Mouse (Mus musculus) bone marrow macrophage, adult 2 months (primary cell): ENCODE data around the gene Ficd.

Source experiments
- CTCF ChIP-seq: IDR thresholded peaks from 2 replicates; pipeline ENCODE4 v1.5.1; 2012; ENCODE audit warnings: low read depth, mild to moderate bottlenecking, low read length, moderate library complexity
- POLR2A ChIP-seq: IDR thresholded peaks from 2 replicates; pipeline ENCODE4 v1.6.1; 2012; ENCODE audit warnings: mild to moderate bottlenecking, low read depth, low read length, borderline replicate concordance

DNA sequence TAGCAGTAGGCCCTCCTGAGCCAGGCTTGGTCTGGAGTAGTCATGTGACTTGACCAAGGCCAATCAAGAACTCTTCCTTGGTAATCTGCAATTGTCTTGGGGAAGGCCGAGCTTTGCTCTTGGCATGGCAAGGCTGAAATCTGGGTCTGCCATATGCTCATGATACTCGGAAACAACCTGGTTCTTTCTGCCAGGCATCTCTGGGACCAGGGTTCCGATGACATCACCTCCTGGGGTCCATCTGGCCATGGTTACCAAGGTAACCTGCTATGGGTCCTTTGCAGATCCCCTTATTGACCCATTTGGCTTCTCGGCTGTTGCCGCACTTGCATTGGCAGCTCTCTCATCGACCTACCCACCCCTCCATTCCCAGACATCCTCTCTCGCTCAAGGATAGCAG lies 7.6 kb upstream of the Ficd start:
- TF ChIP-seq POLR2A = no peak
- TF ChIP-seq CTCF = no peak
